Mouse (Mus musculus) layer of hippocampus, adult 9-11 months (tissue): ENCODE data around the gene Olfr646.

Experiments
- DNase-seq: peaks from one replicate; pipeline ENCODE4 v3.0.0; 2022

Olfr646 gene

GRCm38 (mm10) chr7:104104757-104104972 is at the start of gene Olfr646:
TSS of gene Olfr646 (plus strand) at chr7:104104873.
- DNase-seq, result no peak

- no peak for DNase-seq
Observed at GRCm38 (mm10) chr7:104059215-104059614, 45.5 kb upstream of the Olfr646 start.

- DNase-seq, result no peak
Observed at GRCm38 (mm10) chr7:104061345-104061744, 43.3 kb upstream of the Olfr646 start, which contains the start of gene 4930516K23Rik. TSS of gene 4930516K23Rik (minus strand) at chr7:104061445.

- DNase-seq, result no peak
Observed at GRCm38 (mm10) chr7:104071769-104072168, 32.9 kb upstream of the Olfr646 start, which contains the start of gene Olfr644. TSS of gene Olfr644 (minus strand) at chr7:104071869.

GRCm38 (mm10) chr7:104085365-104085764 is 19.3 kb upstream of the Olfr646 start, which contains the start of gene Olfr645:
TSS of gene Olfr645 (minus strand) at chr7:104085465.
- no peak for DNase-seq

GRCm38 (mm10) chr7:104103913-104104756 is 538 bp upstream of the Olfr646 start:
- DNase-seq, result no peak

- no peak for DNase-seq
Observed at GRCm38 (mm10) chr7:104129726-104130125, 25.1 kb downstream of the Olfr646 start, which contains the start of gene Ubqln5. TSS of gene Ubqln5 (minus strand) at chr7:104129826.

- DNase-seq, result no peak
Observed at GRCm38 (mm10) chr7:104137305-104137704, 32.6 kb downstream of the Olfr646 start, which contains the start of gene Olfr643. TSS of gene Olfr643 (minus strand) at chr7:104137405.

- DNase-seq, result no peak
Observed at GRCm38 (mm10) chr7:104143179-104143578, 38.5 kb downstream of the Olfr646 start, which contains the start of gene Ubqln3. TSS of gene Ubqln3 (minus strand) at chr7:104143279.

GRCm38 (mm10) chr7:104150456-104150855 is 45.8 kb downstream of the Olfr646 start, which contains the start of gene Ubqlnl:
TSS of gene Ubqlnl (minus strand) at chr7:104150556.
- no peak for DNase-seq
